Mouse (Mus musculus) erythroblast, embryonic 14.5 days (primary cell): Measurements from ENCODE around the gene Uck1. TPM values are rescaled to one million over a fixed set of nuclear protein-coding genes. Genes with fewer than 3 reads are reported as not detected.

Source experiments
- H3K27me3 ChIP-seq: 2 replicates; pipeline ENCODE4 v1.6.1; 2012; ENCODE audit warnings: inconsistent platforms; ENCODE audit not compliant: control insufficient read depth
- H3K36me3 ChIP-seq: 2 replicates; pipeline ENCODE4 v1.6.1; 2012; ENCODE audit warnings: mild to moderate bottlenecking, inconsistent platforms; ENCODE audit not compliant: control insufficient read depth
- H3K4me1 ChIP-seq: 2 replicates; pipeline ENCODE4 v1.6.1; 2012; ENCODE audit warnings: inconsistent platforms; ENCODE audit not compliant: control insufficient read depth
- H3K4me3 ChIP-seq: replicated peaks from 2 replicates; pipeline ENCODE3; 2012; ENCODE audit warnings: moderate library complexity, mild to moderate bottlenecking, inconsistent platforms
- H3K9me3 ChIP-seq: 2 replicates; pipeline ENCODE4 v1.6.1; 2012; ENCODE audit warnings: low read length, inconsistent platforms, mixed read lengths; ENCODE audit not compliant: control insufficient read depth
- GATA1 ChIP-seq: IDR thresholded peaks from 2 replicates; pipeline ENCODE4 v1.6.1; 2012; ENCODE audit warnings: low read length, inconsistent platforms, mixed read lengths
- TAL1 ChIP-seq: IDR thresholded peaks from 3 replicates; pipeline ENCODE4 v1.6.1; 2012; ENCODE audit warnings: low read length, inconsistent platforms, mixed read lengths
- polyA plus RNA-seq: library from polyadenylated mRNA; stranded (reverse); fragments of >175 nt; gene quantifications from 2 replicates; pipeline ENCODE4 v1.2.3, GENCODE M21; 2012

The Uck1 gene
- polyA plus RNA-seq, 1 experiment = 2.1 TPM

- H3K9me3 ChIP-seq = no peaks in the 10 kb centered on the region
- H3K4me1 ChIP-seq = peaks cover 42% of the 10 kb centered on the region
- peak within 1 kb of the TSS; percentile 95 for H3K4me3 ChIP-seq
- no peak for TF ChIP-seq GATA1
- TF ChIP-seq TAL1 = no peak
- H3K36me3 ChIP-seq = peaks cover 45% of the 10 kb centered on the region
- no peaks in the 10 kb centered on the region for H3K27me3 ChIP-seq
Observed at GRCm38 (mm10) chr2:32235886-32236759, 23.8 kb downstream of the Uck1 start, which contains the start of gene Pomt1. Gene Pomt1, plus strand, starts transcription at chr2:32236590.

- Histone ChIP-seq H3K36me3 (peaks cover 48% of the 10 kb centered on the region), H3K4me3 (peak overlapping the region; percentile 95), H3K27me3 (no peaks in the 10 kb centered on the region), H3K9me3 (no peaks in the 10 kb centered on the region), H3K4me1 (peaks cover 42% of the 10 kb centered on the region)
- no peak for TF ChIP-seq GATA1
- TF ChIP-seq TAL1 = no peak
Observed at GRCm38 (mm10) chr2:32235433-32235832, 24.5 kb downstream of the Uck1 start.

GRCm38 (mm10) chr2:32222057-32222456 lies 37.9 kb downstream of the Uck1 start:
- H3K4me1 ChIP-seq = no peaks in the 10 kb centered on the region
- no peak for TF ChIP-seq TAL1
- TF ChIP-seq GATA1 = no peak
- peaks cover 100% of the 10 kb centered on the region for H3K36me3 ChIP-seq
- H3K9me3 ChIP-seq = no peaks in the 10 kb centered on the region
- no peak overlapping the region for H3K4me3 ChIP-seq
- H3K27me3 ChIP-seq = no peaks in the 10 kb centered on the region

GRCm38 (mm10) chr2:32221577-32221976 lies 38.4 kb downstream of the Uck1 start:
- no peak overlapping the region for H3K4me3 ChIP-seq
- H3K36me3 ChIP-seq = peaks cover 100% of the 10 kb centered on the region
- no peaks in the 10 kb centered on the region for H3K9me3 ChIP-seq
- H3K27me3 ChIP-seq = no peaks in the 10 kb centered on the region
- no peaks in the 10 kb centered on the region for H3K4me1 ChIP-seq
- TF ChIP-seq TAL1 = no peak
- no peak for TF ChIP-seq GATA1

- Histone ChIP-seq H3K9me3 (no peaks in the 10 kb centered on the region), H3K4me1 (no peaks in the 10 kb centered on the region), H3K36me3 (peaks cover 100% of the 10 kb centered on the region), H3K27me3 (no peaks in the 10 kb centered on the region), H3K4me3 (no peak overlapping the region)
- no peak for TF ChIP-seq TAL1
- TF ChIP-seq GATA1 = no peak
Observed at GRCm38 (mm10) chr2:32220969-32221368, 39.0 kb downstream of the Uck1 start.

- TF ChIP-seq TAL1 (no peak), GATA1 (no peak)
- Histone ChIP-seq H3K4me1 (no peaks in the 10 kb centered on the region), H3K36me3 (peaks cover 100% of the 10 kb centered on the region), H3K9me3 (no peaks in the 10 kb centered on the region), H3K4me3 (no peak overlapping the region), H3K27me3 (no peaks in the 10 kb centered on the region)
Observed at GRCm38 (mm10) chr2:32220021-32220420, 39.9 kb downstream of the Uck1 start.

- Histone ChIP-seq H3K36me3 (peaks cover 100% of the 10 kb centered on the region), H3K4me3 (no peak overlapping the region), H3K4me1 (no peaks in the 10 kb centered on the region), H3K27me3 (no peaks in the 10 kb centered on the region), H3K9me3 (no peaks in the 10 kb centered on the region)
- TF ChIP-seq GATA1 (no peak), TAL1 (no peak)
Observed at GRCm38 (mm10) chr2:32219501-32219900, 40.5 kb downstream of the Uck1 start.

- Histone ChIP-seq H3K4me1 (no peaks in the 10 kb centered on the region), H3K9me3 (no peaks in the 10 kb centered on the region), H3K27me3 (no peaks in the 10 kb centered on the region), H3K36me3 (peaks cover 100% of the 10 kb centered on the region), H3K4me3 (no peak overlapping the region)
- TF ChIP-seq GATA1 (no peak), TAL1 (no peak)
Observed at GRCm38 (mm10) chr2:32218541-32219334, 41.2 kb downstream of the Uck1 start.

GRCm38 (mm10) chr2:32218113-32218512 lies 41.8 kb downstream of the Uck1 start:
- Histone ChIP-seq H3K4me1 (no peaks in the 10 kb centered on the region), H3K36me3 (peaks cover 100% of the 10 kb centered on the region), H3K4me3 (no peak overlapping the region), H3K9me3 (no peaks in the 10 kb centered on the region), H3K27me3 (no peaks in the 10 kb centered on the region)
- no peak for TF ChIP-seq TAL1
